Mouse (Mus musculus) lung, embryonic 15.5 days (tissue): Measurements from ENCODE around the gene Ssx2ip. TPM values are rescaled to one million over a fixed set of nuclear protein-coding genes. Genes with fewer than 3 reads are reported as not detected.

Experiments
- ATAC-seq: fragments of 200-750 bp; cut with Nextera tagmentation; 2 replicates; pipeline ENCODE4 v1.8.0; 2017; ENCODE audit warnings: moderate number of reproducible peaks, borderline replicate concordance; ENCODE audit not compliant: low FRiP score, low TSS enrichment; ENCODE audit errors: extremely low read depth
- H3K27ac ChIP-seq: fragments of 300-500 bp; sonication (generic); 2 replicates; pipeline ENCODE4 v1.5.1; 2015; ENCODE audit warnings: moderate library complexity, mild to moderate bottlenecking, inconsistent platforms
- H3K27me3 ChIP-seq: fragments of 300-500 bp; sonication (generic); 2 replicates; pipeline ENCODE4 v1.6.1; 2015; ENCODE audit warnings: inconsistent platforms
- H3K36me3 ChIP-seq: fragments of 300-500 bp; sonication (generic); 2 replicates; pipeline ENCODE4 v1.6.1; 2015; ENCODE audit warnings: inconsistent platforms
- H3K4me1 ChIP-seq: fragments of 300-500 bp; sonication (generic); 2 replicates; pipeline ENCODE4 v1.6.1; 2015; ENCODE audit warnings: inconsistent platforms
- H3K4me2 ChIP-seq: fragments of 300-500 bp; sonication (generic); 2 replicates; pipeline ENCODE4 v1.6.1; 2015; ENCODE audit warnings: inconsistent platforms, mild to moderate bottlenecking, moderate library complexity
- H3K4me3 ChIP-seq: fragments of 300-500 bp; sonication (generic); 2 replicates; pipeline ENCODE4 v1.5.1; 2015; ENCODE audit warnings: mild to moderate bottlenecking, inconsistent platforms
- H3K9ac ChIP-seq: fragments of 300-500 bp; sonication (generic); 2 replicates; pipeline ENCODE4 v1.6.1; 2015; ENCODE audit warnings: inconsistent platforms
- H3K9me3 ChIP-seq: fragments of 300-500 bp; sonication (generic); 2 replicates; pipeline ENCODE4 v1.6.1; 2016; ENCODE audit warnings: inconsistent platforms
- WGBS: fragments of 180-500 bp; shearing (Covaris S2); methylation state at CpG from one replicate; pipeline ENCODE4 v1.1.7; 2015; 5-methylcytosine and 5-hydroxymethylcytosine counted together
- microRNA-seq: library from miRNA; unstranded; fragments of <30 nt; microRNA quantifications from one replicate; pipeline ENCODE4, GENCODE M21; 2016
- polyA plus RNA-seq: library from polyadenylated mRNA; unstranded; fragments of >200 nt; fragmentation: Nextera tagmentation; extraction: Ambion mirVana; gene quantifications from 2 replicates; pipeline ENCODE4 v1.2.1, GENCODE M21; 2015

Ssx2ip gene
- polyA plus RNA-seq, 1 experiment from 2014 or later = 31.4 TPM

DNA sequence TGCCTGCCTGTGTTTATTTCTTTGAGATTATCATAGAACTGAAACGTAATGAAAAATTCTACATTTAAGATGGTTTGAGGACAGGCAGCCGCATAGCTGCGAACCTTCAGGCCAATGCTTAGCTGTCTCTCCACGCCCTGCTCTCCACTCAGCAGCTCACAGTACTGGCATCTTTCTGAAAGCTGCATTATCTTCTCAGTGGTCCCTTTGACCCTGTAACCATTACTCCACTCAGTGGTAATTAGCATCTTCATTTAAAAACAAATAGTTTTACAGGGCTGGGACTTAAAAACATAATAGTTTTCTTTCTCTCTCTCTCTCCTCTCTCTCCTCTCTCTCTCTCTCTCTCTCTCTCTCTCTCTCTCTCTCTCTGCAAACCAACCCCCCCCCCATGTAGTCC, 68.2 kb downstream of the Ssx2ip start:
- Histone ChIP-seq H3K9ac (no peak overlapping the region), H3K4me2 (no peak overlapping the region), H3K27me3 (no peaks in the 10 kb centered on the region), H3K4me3 (no peak overlapping the region), H3K27ac (no peak overlapping the region), H3K36me3 (no peaks in the 10 kb centered on the region), H3K9me3 (no peaks in the 10 kb centered on the region), H3K4me1 (no peaks in the 10 kb centered on the region)
- ATAC-seq = no peak
- 62% methylated on average over 4 of the region's 4 CpGs for WGBS

DNA sequence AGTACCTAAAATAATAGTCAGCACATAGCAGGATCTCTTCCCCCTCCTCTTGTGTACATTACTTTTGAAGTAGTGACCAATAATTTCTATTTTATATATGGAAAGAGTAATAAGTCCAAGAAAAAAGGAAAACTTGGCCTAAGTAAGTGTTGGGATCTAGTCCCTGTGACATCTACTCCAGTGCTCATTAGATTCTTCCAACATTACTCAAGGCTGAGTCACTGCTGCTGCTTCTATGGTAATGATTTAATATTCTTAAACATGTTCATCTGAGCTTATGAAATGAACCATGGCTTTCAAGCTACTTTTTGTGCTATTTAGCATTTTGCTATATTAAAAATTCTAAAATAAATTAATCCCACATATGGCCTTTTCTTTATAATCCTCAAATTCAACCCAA, 69.3 kb downstream of the Ssx2ip start:
- H3K9ac ChIP-seq = no peak overlapping the region
- no peaks in the 10 kb centered on the region for H3K27me3 ChIP-seq
- no peaks in the 10 kb centered on the region for H3K4me1 ChIP-seq
- no peak for ATAC-seq
- H3K9me3 ChIP-seq = no peaks in the 10 kb centered on the region
- no peak overlapping the region for H3K4me2 ChIP-seq
- no peak overlapping the region for H3K4me3 ChIP-seq
- no peak overlapping the region for H3K27ac ChIP-seq
- no peaks in the 10 kb centered on the region for H3K36me3 ChIP-seq

- 95% methylated on average over 3 of the region's 3 CpGs for WGBS
- ATAC-seq = no peak
These were observed 70.0 kb downstream of the Ssx2ip start for GRCm38 (mm10) chr3:146474428-146474827.

DNA sequence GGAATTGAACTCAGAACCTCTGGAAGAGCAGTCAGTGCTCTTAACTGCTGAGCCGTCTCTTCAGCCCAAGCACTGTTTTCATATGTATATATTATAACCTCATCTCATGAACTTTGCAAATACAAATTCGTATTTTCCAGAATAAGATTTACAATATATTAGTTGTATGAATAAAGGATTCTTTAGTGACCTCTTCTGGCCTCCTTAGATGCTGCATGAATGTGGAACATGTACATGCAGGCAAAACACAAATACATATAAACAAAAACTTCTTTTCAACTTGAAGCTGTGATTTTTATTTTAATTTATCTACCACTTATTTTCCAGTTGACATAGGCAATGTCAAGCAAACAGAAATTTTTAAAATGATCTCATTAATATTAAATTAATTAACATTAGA, 77.6 kb downstream of the Ssx2ip start:
- no peak overlapping the region for H3K27ac ChIP-seq
- no peaks in the 10 kb centered on the region for H3K36me3 ChIP-seq
- 51% methylated on average over 2 of the region's 2 CpGs for WGBS
- no peaks in the 10 kb centered on the region for H3K4me1 ChIP-seq
- no peaks in the 10 kb centered on the region for H3K27me3 ChIP-seq
- ATAC-seq = no peak
- no peak overlapping the region for H3K9ac ChIP-seq
- no peak overlapping the region for H3K4me3 ChIP-seq
- no peaks in the 10 kb centered on the region for H3K9me3 ChIP-seq
- H3K4me2 ChIP-seq = no peak overlapping the region

More at GRCm38 (mm10) chr3:146474428-146474827, 70.0 kb downstream of the Ssx2ip start:
- Histone ChIP-seq H3K4me3 (no peak overlapping the region), H3K4me1 (no peaks in the 10 kb centered on the region), H3K9ac (no peak overlapping the region), H3K27ac (no peak overlapping the region), H3K27me3 (no peaks in the 10 kb centered on the region), H3K36me3 (no peaks in the 10 kb centered on the region), H3K4me2 (no peak overlapping the region), H3K9me3 (no peaks in the 10 kb centered on the region)

DNA sequence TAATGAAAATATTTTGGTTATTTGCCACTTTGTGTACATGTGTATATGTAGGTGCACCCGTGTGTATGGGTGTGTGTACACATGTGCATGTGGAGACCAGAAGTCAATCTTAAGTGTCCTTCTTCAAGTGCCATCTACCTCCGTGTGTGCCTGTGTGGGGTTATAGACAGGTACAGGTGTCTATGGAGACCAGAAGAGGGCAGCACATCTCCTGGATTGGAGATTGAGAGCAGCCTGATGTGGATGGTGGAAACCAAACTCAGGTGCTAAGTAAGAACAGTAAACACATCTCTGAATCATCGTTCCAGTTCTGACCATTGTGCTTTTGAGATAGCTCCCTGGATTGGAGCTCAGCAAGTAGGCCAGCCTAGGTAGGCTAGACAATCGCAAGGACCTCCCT, 82.0 kb downstream of the Ssx2ip start:
- Histone ChIP-seq H3K4me1 (no peaks in the 10 kb centered on the region), H3K9ac (no peak overlapping the region), H3K36me3 (no peaks in the 10 kb centered on the region), H3K4me2 (no peak overlapping the region), H3K9me3 (no peaks in the 10 kb centered on the region), H3K27ac (no peak overlapping the region), H3K4me3 (no peak overlapping the region), H3K27me3 (no peaks in the 10 kb centered on the region)
- no peak for ATAC-seq
- 76% methylated on average over 4 of the region's 4 CpGs for WGBS

Small RNAs within 50 kb of the gene (microRNA-seq; reads per million reads assigned to microRNA genes)
- not detected for gene Gm22901

Other genes starting within 250 kb of the Ssx2ip start
- gene Lpar3, start 183.7 kb upstream of the Ssx2ip start, polyA plus RNA-seq = 2.4 and 2.5 TPM in 2 replicates
- gene Ctbs, start 45.2 kb downstream of the Ssx2ip start, polyA plus RNA-seq = 10.0 and 11.1 TPM in 2 replicates
- 4.7 TPM in 2 replicates for gene Spata1, start 95.1 kb downstream of the Ssx2ip start, polyA plus RNA-seq
- gene Gng5, start 95.2 kb downstream of the Ssx2ip start, polyA plus RNA-seq = 888 and 929 TPM in 2 replicates
- gene Rpf1, start 116.8 kb downstream of the Ssx2ip start, polyA plus RNA-seq = 52.8 and 57.0 TPM in 2 replicates
- 0.12 and 0.39 TPM in 2 replicates for gene Uox, start 165.8 kb downstream of the Ssx2ip start, polyA plus RNA-seq
- gene Dnase2b, start 211.0 kb downstream of the Ssx2ip start, polyA plus RNA-seq = not detected in 2 replicates
- 0.08 and 0.12 TPM in 2 replicates for gene 4930503B20Rik, start 246.7 kb downstream of the Ssx2ip start, polyA plus RNA-seq